In genomic region chr8:46551029-46551428, GRCm38 (mm10) we compare ENCODE assay signal across 8 mouse cellular contexts. TPM values are rescaled to one million over a fixed set of nuclear protein-coding genes. Genes with fewer than 3 reads are reported as not detected.
DNase-seq lines count a peak whose midpoint lies in the region; ATAC-seq and TF ChIP-seq lines count a peak whose summit lies in the region.

No protein-coding gene starts in this region.

- no peaks in the 10 kb centered on the region for H3K27me3 ChIP-seq in lung, embryonic 16.5 days (ENCODE audit: control insufficient read depth, insufficient read depth, low read depth, low read length)
- no peaks in the 10 kb centered on the region for H3K27me3 ChIP-seq in heart, embryonic 14.5 days (ENCODE audit: control insufficient read depth, insufficient read depth, low read length)
- no peaks in the 10 kb centered on the region for H3K27me3 ChIP-seq in liver, embryonic 15.5 days

- TF ChIP-seq POLR2A in lung, adult 2 months (IDR thresholded peaks at IDR 0.05; ENCODE audit: borderline replicate concordance, extremely low read depth, low read depth, low read length) = no peak

- peaks cover 16% of the 10 kb centered on the region; the same call in 1 of the 2 replicates for H3K4me1 ChIP-seq in lung, embryonic 16.5 days (replicated peaks; ENCODE audit: control insufficient read depth, insufficient read depth, low read length)
- no peaks in the 10 kb centered on the region; the same call in 1 of the 2 replicates for H3K4me1 ChIP-seq in lung, adult 2 months (ENCODE audit: control insufficient read depth, insufficient read depth, low read length)
- H3K4me1 ChIP-seq in heart, embryonic 14.5 days (ENCODE audit: control insufficient read depth in 2 of 2, insufficient read depth in 2 of 2, low read length in 2 of 2) = peaks cover 11 to 14% of the 10 kb centered on the region in 2 experiments
- peaks cover 58% of the 10 kb centered on the region for H3K4me1 ChIP-seq in liver, embryonic 15.5 days (replicated peaks)

- no peaks in the 10 kb centered on the region for H3K36me3 ChIP-seq in lung, embryonic 16.5 days (ENCODE audit: control insufficient read depth, insufficient read depth, low read length)
- H3K36me3 ChIP-seq in heart, embryonic 14.5 days (ENCODE audit: control insufficient read depth, insufficient read depth, low read length) = peaks cover 4% of the 10 kb centered on the region; the same call in 1 of the 2 replicates
- H3K36me3 ChIP-seq in liver, embryonic 15.5 days (replicated peaks) = peaks cover 16% of the 10 kb centered on the region

- DNase-seq in lung, adult 2 months = no peak
- peak; percentile 74 for DNase-seq in c-Kit-positive CD71-positive TER-119-positive erythroid progenitor cells, embryonic 14.5 days (ENCODE audit: low spot score)
- no peak for DNase-seq in layer of hippocampus, adult 18-20 months (ENCODE audit: low spot score in 2 of 2)
- no peak for DNase-seq in right cerebral cortex, postnatal 10 days (ENCODE audit: low spot score in 2 of 2)
- DNase-seq in T-cell, adult 2 months (ENCODE audit: low spot score) = no peak

- H3K4me3 ChIP-seq in lung, embryonic 16.5 days (ENCODE audit: low read length) = peak overlapping the region; percentile 73
- H3K4me3 ChIP-seq in lung, adult 2 months (replicated peaks; ENCODE audit: extremely low read depth, low read depth, low read length) = no peak overlapping the region
- H3K4me3 ChIP-seq in heart, embryonic 14.5 days (ENCODE audit: control insufficient read depth in 1 of 2, insufficient read depth in 1 of 2, low read depth in 1 of 2, low read length in 2 of 2) = peak overlapping the region in 1 of 2 experiments; percentile 54; a peak in 2 of 4 replicates
- peak overlapping the region; percentile 83 for H3K4me3 ChIP-seq in liver, embryonic 15.5 days (replicated peaks)

- H3K9me3 ChIP-seq in lung, embryonic 16.5 days (ENCODE audit: control insufficient read depth, low read length) = no peaks in the 10 kb centered on the region
- H3K9me3 ChIP-seq in heart, embryonic 14.5 days (ENCODE audit: control insufficient read depth, low read length) = no peaks in the 10 kb centered on the region
- H3K9me3 ChIP-seq in liver, embryonic 15.5 days (replicated peaks) = no peaks in the 10 kb centered on the region

- TF ChIP-seq CTCF in lung, adult 2 months (IDR thresholded peaks at IDR 0.05; ENCODE audit: insufficient read depth, low read length) = no peak

- no peak overlapping the region for H3K9ac ChIP-seq in lung, embryonic 16.5 days (ENCODE audit: low read length)
- peak overlapping the region; percentile 72 for H3K9ac ChIP-seq in heart, embryonic 14.5 days (ENCODE audit: low read length)
- H3K9ac ChIP-seq in liver, embryonic 15.5 days = no peak overlapping the region; the same call in 1 of the 2 replicates

- no peak overlapping the region for H3K27ac ChIP-seq in lung, embryonic 16.5 days (ENCODE audit: low read length)
- peak overlapping the region in 1 of 2 experiments; percentile 79; a peak in 2 of 4 replicates for H3K27ac ChIP-seq in heart, embryonic 14.5 days (replicated peaks in 1 of 2; ENCODE audit: control insufficient read depth in 1 of 2, insufficient read depth in 1 of 2, low read depth in 2 of 2, low read length in 2 of 2)
- peak overlapping the region; percentile 95 for H3K27ac ChIP-seq in liver, embryonic 15.5 days (replicated peaks)

- peak overlapping the region; percentile 71 for H3K4me2 ChIP-seq in lung, embryonic 16.5 days (ENCODE audit: low read depth, low read length)
- H3K4me2 ChIP-seq in heart, embryonic 14.5 days (ENCODE audit: low read length) = peak overlapping the region; percentile 74
- H3K4me2 ChIP-seq in liver, embryonic 15.5 days = peak overlapping the region; percentile 73

- 29% methylated on average over 4 of the region's 4 CpGs for WGBS in lung, embryonic 16.5 days
- WGBS in lung, adult 2 months = 28% methylated on average over 4 of the region's 4 CpGs
- WGBS in heart, embryonic 14.5 days = 45% methylated on average over 4 of the region's 4 CpGs
- 23% methylated on average over 4 of the region's 4 CpGs for WGBS in liver, embryonic 15.5 days (ENCODE audit: insufficient replicate concordance)

- ATAC-seq in lung, embryonic 16.5 days (ENCODE audit: low read depth) = no peak
- no peak for ATAC-seq in heart, embryonic 14.5 days (ENCODE audit: insufficient number of reproducible peaks, insufficient read depth, low FRiP score, low read depth)
- ATAC-seq in liver, embryonic 15.5 days (ENCODE audit: insufficient read depth) = peak; percentile 17; the same call in 1 of the 2 replicates

RNA-seq across cellular contexts. Expression of gene Cenpu, which starts 0.8 kb away (rescaled TPM):
- 18.1 and 22.3 TPM in 2 replicates for polyA plus RNA-seq in lung, embryonic 16.5 days (2015; fragmentation: Nextera tagmentation; extraction: Ambion mirVana)
- polyA plus RNA-seq in lung, adult 2 months (2012; rRNA removed) = 0.84 and 1.3 TPM in 2 replicates
- polyA plus RNA-seq in heart, embryonic 14.5 days (2014; fragmentation: Nextera tagmentation; extraction: Ambion mirVana) = 10.2 and 12.5 TPM in 2 replicates
- polyA plus RNA-seq in liver, embryonic 15.5 days (2015; fragmentation: Nextera tagmentation; extraction: Ambion mirVana) = 13.9 and 14.7 TPM in 2 replicates
- 1 to 10 TPM; 1.4 to 2.1 TPM for total RNA-seq in layer of hippocampus, adult 18-20 months (2021)
